Mouse (Mus musculus): ENCODE measurements around the gene Rhbdl1. TPM values are rescaled to one million over a fixed set of nuclear protein-coding genes. Genes with fewer than 3 reads are reported as not detected.

Rhbdl1 gene
- total and polyA plus RNA-seq, 3 experiments: 0.87 to 4.8 (median 3.1) TPM

GRCm38 (mm10) chr17:25861704-25862612, 24.9 kb upstream of the Rhbdl1 start:
- ATAC-seq (ENCODE audit: extremely low read depth, insufficient number of reproducible peaks, low FRiP score, poor library complexity, severe bottlenecking) (no peak), DNase-seq (ENCODE audit: low spot score) (no peak)
- peaks cover 4% of the 10 kb centered on the region; the same call in 1 of the 2 replicates for H3K27me3 ChIP-seq (ENCODE audit: insufficient read depth, low read length)
- TF ChIP-seq CTCF (IDR thresholded peaks at IDR 0.05; ENCODE audit: low read depth, low read length): no peak
- no peak for TF ChIP-seq POLR2AphosphoS5 (IDR thresholded peaks at IDR 0.05; ENCODE audit: insufficient replicate concordance, low read depth, low read length)
- no peak for TF ChIP-seq GATA2 (IDR thresholded peaks at IDR 0.05; ENCODE audit: borderline replicate concordance, low read depth, low read length)
- no peak for TF ChIP-seq GATA1 (IDR thresholded peaks at IDR 0.05; ENCODE audit: borderline replicate concordance, low read length)
- TF ChIP-seq TAL1 (conservative IDR thresholded peaks at IDR 0.05; ENCODE audit: low read depth, low read length): no peak
- H3K9me3 ChIP-seq (replicated peaks): no peaks in the 10 kb centered on the region
- peak overlapping the region; percentile 76 for H3K4me3 ChIP-seq (ENCODE audit: low read depth, low read length)
- H3K36me3 ChIP-seq (replicated peaks): peaks cover 67% of the 10 kb centered on the region
- H3K4me1 ChIP-seq (ENCODE audit: insufficient read depth, low read depth, low read length): peaks cover 47% of the 10 kb centered on the region

GRCm38 (mm10) chr17:25860832-25861703, 24.0 kb upstream of the Rhbdl1 start, which contains the start of gene Wdr90:
TSS of gene Wdr90 (minus strand) at chr17:25861501.
- TF ChIP-seq TAL1 (conservative IDR thresholded peaks at IDR 0.05; ENCODE audit: low read depth, low read length) (no peak), POLR2AphosphoS5 (IDR thresholded peaks at IDR 0.05; ENCODE audit: insufficient replicate concordance, low read depth, low read length) (no peak), GATA2 (IDR thresholded peaks at IDR 0.05; ENCODE audit: borderline replicate concordance, low read depth, low read length) (no peak), CTCF (IDR thresholded peaks at IDR 0.05; ENCODE audit: low read depth, low read length) (no peak), GATA1 (IDR thresholded peaks at IDR 0.05; ENCODE audit: borderline replicate concordance, low read length) (no peak)
- H3K9me3 ChIP-seq (replicated peaks): no peaks in the 10 kb centered on the region
- DNase-seq (ENCODE audit: low spot score): peak; percentile 70
- peaks cover 4% of the 10 kb centered on the region; the same call in 1 of the 2 replicates for H3K27me3 ChIP-seq (ENCODE audit: insufficient read depth, low read length)
- H3K4me3 ChIP-seq (ENCODE audit: low read depth, low read length): peak within 1 kb of the TSS; percentile 76
- peaks cover 40% of the 10 kb centered on the region for H3K4me1 ChIP-seq (ENCODE audit: insufficient read depth, low read depth, low read length)
- H3K36me3 ChIP-seq (replicated peaks): peaks cover 61% of the 10 kb centered on the region
- peak; percentile 60 for ATAC-seq (ENCODE audit: extremely low read depth, insufficient number of reproducible peaks, low FRiP score, poor library complexity, severe bottlenecking)

- ATAC-seq (ENCODE audit: extremely low read depth, insufficient number of reproducible peaks, low FRiP score, poor library complexity, severe bottlenecking): no peak
- TF ChIP-seq GATA2 (IDR thresholded peaks at IDR 0.05; ENCODE audit: borderline replicate concordance, low read depth, low read length) (no peak), CTCF (IDR thresholded peaks at IDR 0.05; ENCODE audit: low read depth, low read length) (no peak), GATA1 (IDR thresholded peaks at IDR 0.05; ENCODE audit: borderline replicate concordance, low read length) (no peak), TAL1 (conservative IDR thresholded peaks at IDR 0.05; ENCODE audit: low read depth, low read length) (no peak), POLR2AphosphoS5 (IDR thresholded peaks at IDR 0.05; ENCODE audit: insufficient replicate concordance, low read depth, low read length) (no peak)
- H3K9me3 ChIP-seq (replicated peaks): no peaks in the 10 kb centered on the region
- H3K4me1 ChIP-seq (ENCODE audit: insufficient read depth, low read depth, low read length): peaks cover 42% of the 10 kb centered on the region
- peak overlapping the region; percentile 76; the same call in 1 of the 2 replicates for H3K4me3 ChIP-seq (ENCODE audit: low read depth, low read length)
- no peak for DNase-seq (ENCODE audit: low spot score)
- H3K27me3 ChIP-seq (ENCODE audit: insufficient read depth, low read length): peaks cover 9% of the 10 kb centered on the region; the same call in 1 of the 2 replicates
- H3K36me3 ChIP-seq (replicated peaks): peaks cover 62% of the 10 kb centered on the region
These were observed 23.1 kb upstream of the Rhbdl1 start for GRCm38 (mm10) chr17:25860229-25860628.

GRCm38 (mm10) chr17:25844396-25844901, 7.4 kb upstream of the Rhbdl1 start, which contains the start of gene Rhot2:
TSS of gene Rhot2 (minus strand) at chr17:25844851.
- Histone ChIP-seq H3K9me3 (replicated peaks) (no peaks in the 10 kb centered on the region), H3K4me1 (ENCODE audit: insufficient read depth, low read depth, low read length) (peaks cover 60% of the 10 kb centered on the region), H3K36me3 (replicated peaks) (peaks cover 87% of the 10 kb centered on the region), H3K27me3 (ENCODE audit: insufficient read depth, low read length) (peaks cover 28% of the 10 kb centered on the region), H3K4me3 (ENCODE audit: low read depth, low read length) (peak within 1 kb of the TSS; percentile 87)
- no peak for TF ChIP-seq GATA2 (IDR thresholded peaks at IDR 0.05; ENCODE audit: borderline replicate concordance, low read depth, low read length)
- TF ChIP-seq GATA1 (IDR thresholded peaks at IDR 0.05; ENCODE audit: borderline replicate concordance, low read length): no peak
- peak; percentile 10; the same call in 1 of the 2 replicates for TF ChIP-seq POLR2AphosphoS5 (IDR thresholded peaks at IDR 0.05; ENCODE audit: insufficient replicate concordance, low read depth, low read length)
- no peak for TF ChIP-seq CTCF (IDR thresholded peaks at IDR 0.05; ENCODE audit: low read depth, low read length)
- peak; percentile 93 for DNase-seq (ENCODE audit: low spot score)
- peak; percentile 91 for ATAC-seq (ENCODE audit: extremely low read depth, insufficient number of reproducible peaks, low FRiP score, poor library complexity, severe bottlenecking)

- no peak for TF ChIP-seq GATA1 (IDR thresholded peaks at IDR 0.05; ENCODE audit: borderline replicate concordance, low read length)
- no peak for TF ChIP-seq TAL1 (conservative IDR thresholded peaks at IDR 0.05; ENCODE audit: low read depth, low read length)
- TF ChIP-seq CTCF (IDR thresholded peaks at IDR 0.05; ENCODE audit: low read depth, low read length): no peak
- no peak for TF ChIP-seq GATA2 (IDR thresholded peaks at IDR 0.05; ENCODE audit: borderline replicate concordance, low read depth, low read length)
- TF ChIP-seq POLR2AphosphoS5 (IDR thresholded peaks at IDR 0.05; ENCODE audit: insufficient replicate concordance, low read depth, low read length): no peak
- ATAC-seq (ENCODE audit: extremely low read depth, insufficient number of reproducible peaks, low FRiP score, poor library complexity, severe bottlenecking) (no peak), DNase-seq (ENCODE audit: low spot score) (no peak)
- H3K4me3 ChIP-seq (ENCODE audit: low read depth, low read length): peak overlapping the region; percentile 87
- H3K9me3 ChIP-seq (replicated peaks): no peaks in the 10 kb centered on the region
- peaks cover 67% of the 10 kb centered on the region for H3K4me1 ChIP-seq (ENCODE audit: insufficient read depth, low read depth, low read length)
- peaks cover 87% of the 10 kb centered on the region for H3K36me3 ChIP-seq (replicated peaks)
- peaks cover 21% of the 10 kb centered on the region for H3K27me3 ChIP-seq (ENCODE audit: insufficient read depth, low read length)
These were observed 6.7 kb upstream of the Rhbdl1 start for GRCm38 (mm10) chr17:25843636-25844395.
